ENCODE assay signal across 14 mouse cellular contexts in genomic region chr17:29183162-29183561, GRCm38 (mm10). TPM values are rescaled to one million over a fixed set of nuclear protein-coding genes. Genes with fewer than 3 reads are reported as not detected.
"Had no signal": no experiment of that assay in that cellular context is flagged by ENCODE, and none has a peak within 500 bp of the region (broad histone marks: within the 10 kb centered on the region; RNA-seq: fewer than 3 reads in every experiment).

No protein-coding gene starts in this region.

- H3K4me2 ChIP-seq: kidney, embryonic 15.5 days; limb, embryonic 15.5 days; liver, embryonic 12.5 days; lung, embryonic 14.5 days; midbrain, embryonic 12.5 days; neural tube, embryonic 13.5 days; stomach, embryonic 15.5 days had no signal

- H3K4me3 ChIP-seq: kidney, embryonic 15.5 days; limb, embryonic 15.5 days; liver, embryonic 12.5 days; midbrain, embryonic 12.5 days; neural tube, embryonic 13.5 days; stomach, embryonic 15.5 days had no signal

- H3K9ac ChIP-seq: kidney, embryonic 15.5 days; limb, embryonic 15.5 days; liver, embryonic 12.5 days; lung, embryonic 14.5 days; midbrain, embryonic 12.5 days; neural tube, embryonic 13.5 days; stomach, embryonic 15.5 days had no signal

- H3K27ac ChIP-seq: kidney, embryonic 15.5 days; limb, embryonic 15.5 days; liver, embryonic 12.5 days; midbrain, embryonic 12.5 days; neural tube, embryonic 13.5 days; stomach, embryonic 15.5 days had no signal

- DNase-seq: lung, embryonic 14.5 days; lung, postnatal 10 days; lung, postnatal 4 days; thymus, adult 2 months; thymus, postnatal 36 days had no signal

- ATAC-seq: intestine, postnatal 0 days; liver, embryonic 12.5 days; midbrain, embryonic 16.5 days had no signal

- H3K27me3 ChIP-seq: kidney, embryonic 15.5 days; limb, embryonic 15.5 days; neural tube, embryonic 13.5 days; stomach, embryonic 15.5 days had no signal

- H3K9me3 ChIP-seq: kidney, embryonic 15.5 days; limb, embryonic 15.5 days; liver, embryonic 12.5 days; midbrain, embryonic 12.5 days; neural tube, embryonic 13.5 days; stomach, embryonic 15.5 days had no signal

- H3K36me3 ChIP-seq: kidney, embryonic 15.5 days; limb, embryonic 15.5 days; liver, embryonic 12.5 days; midbrain, embryonic 12.5 days; neural tube, embryonic 13.5 days; stomach, embryonic 15.5 days had no signal

RNA-seq across cellular contexts. Expression of gene Cpne5, which starts 54.8 kb away (rescaled TPM):
- total RNA-seq: megakaryocyte, adult 5-6 weeks had no signal
